Mouse (Mus musculus): ENCODE measurements at regions not wholly inside any gene's neighbourhood (a gene's known extent, or its start where the extent isn't known, plus 50 kb on each side); places are given as distances from the start of the nearest gene placed in this dataset.

DNA sequence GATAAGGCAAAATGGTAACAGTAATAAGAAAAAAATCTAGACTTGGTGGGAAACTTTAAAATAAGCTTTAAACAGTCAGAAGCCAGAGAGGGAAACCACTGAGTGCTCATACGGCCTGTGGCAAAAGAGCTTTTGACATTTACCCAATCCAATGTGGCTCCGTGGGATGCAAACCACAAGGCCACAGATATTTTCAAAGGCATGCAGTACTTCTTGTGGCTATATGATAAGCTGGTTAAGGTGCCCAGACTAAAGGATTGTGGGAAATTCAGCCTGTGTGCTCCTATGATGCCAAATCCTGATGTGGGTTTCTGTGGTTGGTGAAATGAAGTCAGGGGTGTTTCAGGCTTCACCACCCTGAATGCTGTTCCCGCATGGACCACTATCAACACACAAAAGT is 355.8 kb downstream of the Sorl1 start:
- TF ChIP-seq CTCF (IDR thresholded peaks at IDR 0.05; ENCODE audit: control insufficient read depth, insufficient read depth, insufficient read length) (no peak), USF1 (IDR thresholded peaks at IDR 0.05; ENCODE audit: low read depth) (no peak), MYOD1 (IDR thresholded peaks at IDR 0.05; ENCODE audit: control insufficient read depth, insufficient read length, low read depth) (no peak), FOSL1 (IDR thresholded peaks at IDR 0.05; ENCODE audit: insufficient read depth, low read length, poor library complexity, severe bottlenecking) (no peak)

Data from C2C12 (cell line).